8 mouse cellular contexts compared by ENCODE assay signal in genomic region chr3:127012525-127012924, GRCm38 (mm10).
DNase-seq lines count a peak whose midpoint lies in the region; ATAC-seq lines count a peak whose summit lies in the region.

No protein-coding gene starts in this region.

- peak; percentile 43 for DNase-seq in cerebellum, adult 11 months
- DNase-seq in right cerebral cortex, postnatal 14 days = peak; percentile 51
- DNase-seq in right cerebral cortex, postnatal 25 days = no peak
- peak; percentile 43 for DNase-seq in embryonic facial prominence, embryonic 10.5 days (ENCODE audit: low spot score)
- DNase-seq in lung, postnatal 14 days = peak; percentile 43
- no peak for DNase-seq in frontal cortex, adult 2 months (ENCODE audit: extremely low spot score in 1 of 2, low spot score in 1 of 2)
- DNase-seq in left cerebral cortex, adult 11 months (ENCODE audit: low spot score) = no peak

- H3K9me3 ChIP-seq in embryonic facial prominence, embryonic 10.5 days = no peaks in the 10 kb centered on the region

- no peak for ATAC-seq in cerebellum, adult (ENCODE audit: insufficient number of reproducible peaks, low FRiP score, low TSS enrichment)

- H3K36me3 ChIP-seq in embryonic facial prominence, embryonic 10.5 days (replicated peaks) = peaks cover 18% of the 10 kb centered on the region; the same call in 1 of the 2 replicates

- H3K4me1 ChIP-seq in embryonic facial prominence, embryonic 10.5 days = no peaks in the 10 kb centered on the region

- H3K27ac ChIP-seq in embryonic facial prominence, embryonic 10.5 days (replicated peaks) = no peak overlapping the region

- no peaks in the 10 kb centered on the region for H3K27me3 ChIP-seq in embryonic facial prominence, embryonic 10.5 days (replicated peaks; ENCODE audit: low read depth, poor library complexity, severe bottlenecking)

- no peak overlapping the region for H3K4me3 ChIP-seq in embryonic facial prominence, embryonic 10.5 days

- 58% methylated on average over 8 of the region's 8 CpGs for WGBS in embryonic facial prominence, embryonic 10.5 days

Comparison
In these comparisons a context has a peak if more than half of its experiments do, and no peak if none do; other contexts are left out.
1. DNase-seq: peak in cerebellum, adult 11 months (single experiment), right cerebral cortex, postnatal 14 days (single experiment), embryonic facial prominence, embryonic 10.5 days (single experiment) and lung, postnatal 14 days (single experiment); none in right cerebral cortex, postnatal 25 days (single experiment), frontal cortex, adult 2 months (0 of 2) and left cerebral cortex, adult 11 months (single experiment).